Mouse (Mus musculus): ENCODE measurements around the gene Arhgef19. TPM values are rescaled to one million over a fixed set of nuclear protein-coding genes. Genes with fewer than 3 reads are reported as not detected.

The Arhgef19 gene
- polyA plus RNA-seq, 1 experiment: not detected

DNA sequence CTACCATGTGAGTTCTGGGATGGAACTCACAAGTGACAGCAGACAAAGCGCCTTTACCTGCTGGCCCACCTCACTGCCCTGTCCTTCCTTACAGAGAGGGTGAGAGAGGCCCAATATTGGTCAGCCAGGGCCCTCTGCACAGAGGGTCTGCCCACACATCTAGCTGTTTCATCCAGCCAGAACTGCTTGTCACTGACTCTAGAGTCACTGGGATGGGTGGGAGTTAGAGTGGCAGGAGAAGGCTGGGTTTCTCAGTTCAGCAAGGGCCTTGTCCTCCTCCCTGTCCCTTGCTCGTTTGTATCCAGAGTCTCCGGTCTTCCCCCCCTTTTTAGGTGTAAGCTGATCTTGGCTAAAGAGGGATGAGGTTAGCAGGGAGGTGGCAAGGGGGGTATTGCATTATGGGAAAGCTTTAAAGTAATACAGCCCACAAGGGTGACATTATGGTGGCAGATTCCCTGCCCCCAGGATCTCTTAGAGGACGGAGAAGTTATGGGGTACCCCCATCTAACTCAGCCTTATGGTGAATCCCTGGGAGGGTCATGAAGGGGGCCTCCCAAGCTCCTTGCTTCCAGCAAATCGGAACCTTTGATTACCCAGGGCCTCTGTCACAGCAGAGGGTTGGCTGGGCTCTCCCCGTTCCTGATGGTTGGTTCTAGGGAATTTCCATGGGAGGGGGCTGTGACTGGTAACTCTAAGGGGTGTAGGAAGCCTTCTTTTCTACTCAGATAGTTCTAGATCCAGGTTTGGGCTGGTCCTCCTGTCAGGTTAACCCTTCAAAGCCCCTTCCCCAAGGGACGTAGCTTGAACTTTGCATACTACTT is 64.3 kb downstream of the Arhgef19 start:
- TF ChIP-seq GATA1 (IDR thresholded peaks at IDR 0.05; ENCODE audit: low read length): no peak

DNA sequence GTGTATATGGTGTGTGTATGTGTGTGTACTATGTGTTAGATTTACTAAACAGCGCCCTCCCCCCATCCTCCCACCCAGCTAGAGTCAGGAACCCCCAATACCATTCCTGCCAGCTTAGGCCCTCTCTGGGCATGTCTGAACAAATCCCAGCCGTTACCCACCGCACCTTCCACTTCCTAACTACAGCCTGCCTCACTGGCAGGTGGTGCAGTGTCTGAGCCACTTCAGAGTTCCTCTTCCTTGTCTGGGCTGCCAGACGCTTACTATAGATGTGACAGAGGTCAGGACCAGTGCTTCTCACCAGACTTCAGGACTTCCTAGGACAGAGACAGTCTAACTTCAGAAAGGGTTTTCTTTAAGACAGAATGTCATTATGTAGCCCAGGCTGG is 64.9 kb downstream of the Arhgef19 start:
- TF ChIP-seq GATA1 (IDR thresholded peaks at IDR 0.05; ENCODE audit: low read length): no peak

DNA sequence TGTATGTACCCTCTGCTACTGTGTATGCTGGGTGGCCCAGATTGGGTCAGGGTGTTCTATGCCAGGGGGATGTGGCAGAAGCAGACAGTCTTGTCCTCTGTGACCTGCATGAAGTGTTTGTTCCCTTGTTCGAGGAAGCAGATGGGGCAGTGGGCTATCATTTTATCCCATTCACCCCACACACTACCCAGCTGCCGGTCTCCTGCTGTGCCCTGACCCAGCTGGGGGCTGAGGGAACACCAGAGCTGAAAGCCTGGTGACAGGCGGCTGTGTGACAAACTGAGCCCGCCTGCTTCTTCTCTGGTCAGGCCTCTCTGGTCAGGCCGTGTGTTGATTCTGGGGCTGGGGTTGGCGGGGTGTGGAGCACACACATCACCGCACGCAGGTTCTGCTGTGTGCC is 66.8 kb downstream of the Arhgef19 start:
- no peak for TF ChIP-seq GATA1 (IDR thresholded peaks at IDR 0.05; ENCODE audit: low read length)

Other genes starting within 250 kb of the Arhgef19 start
- not detected in 2 replicates for gene Mfap2, start 229.1 kb upstream of the Arhgef19 start, polyA plus RNA-seq (2012)
- 1.6 and 2.6 TPM in 2 replicates for gene Crocc, start 178.9 kb upstream of the Arhgef19 start, polyA plus RNA-seq (2012)
- 130 and 158 TPM in 2 replicates for gene Necap2, start 161.1 kb upstream of the Arhgef19 start, polyA plus RNA-seq (2012)
- gene Spata21, start 151.2 kb upstream of the Arhgef19 start, polyA plus RNA-seq (2012): not detected in 2 replicates
- gene Szrd1, start 99.7 kb upstream of the Arhgef19 start, polyA plus RNA-seq (2012): 134 and 153 TPM in 2 replicates
- gene Fbxo42, start 91.6 kb upstream of the Arhgef19 start, polyA plus RNA-seq (2012): 14.9 and 15.3 TPM in 2 replicates
- 0.76 and 0.92 TPM in 2 replicates for gene Rsg1, start 25.5 kb upstream of the Arhgef19 start, polyA plus RNA-seq (2012)
- gene Epha2, start 61.7 kb downstream of the Arhgef19 start, polyA plus RNA-seq (2012): 0.02 TPM in 1 of 2 replicates, not detected in the other
- gene Fam131c, start 128.7 kb downstream of the Arhgef19 start, polyA plus RNA-seq (2012): not detected in 2 replicates
- not detected in 2 replicates for gene Clcnka, start 159.2 kb downstream of the Arhgef19 start, polyA plus RNA-seq (2012)
- not detected in 2 replicates for gene Clcnkb, start 176.5 kb downstream of the Arhgef19 start, polyA plus RNA-seq (2012)
- not detected in 2 replicates for gene Hspb7, start 181.3 kb downstream of the Arhgef19 start, polyA plus RNA-seq (2012)
- not detected in 2 replicates for gene Srarp, start 196.6 kb downstream of the Arhgef19 start, polyA plus RNA-seq (2012)
- gene Zbtb17, start 205.2 kb downstream of the Arhgef19 start, polyA plus RNA-seq (2012): 45.7 and 50.0 TPM in 2 replicates